Mouse (Mus musculus): Measurements from ENCODE around the gene Ankrd54. TPM values are rescaled to one million over a fixed set of nuclear protein-coding genes. Genes with fewer than 3 reads are reported as not detected.
"Not testable (repeated sequence)": the region's sequence is repeated elsewhere in the genome, so short reads cannot be mapped to it uniquely, and the experiment has no call there.

Ankrd54 gene
- polyA plus RNA-seq, 1 experiment from 2014 or later: 50.2 TPM

GRCm38 (mm10) chr15:79041585-79041984 is 21.1 kb downstream of the Ankrd54 start, which contains the start of gene Galr3:
Gene Galr3 (plus strand): TSS chr15:79041885.
- ATAC-seq (ENCODE audit: low FRiP score, low TSS enrichment) (no peak), DNase-seq (no peak)
- Histone ChIP-seq H3K27me3 (ENCODE audit: control insufficient read depth, insufficient read depth, low read length) (peaks cover 30% of the 10 kb centered on the region), H3K4me2 (ENCODE audit: low read length) (peak within 1 kb of the TSS; percentile 71), H3K36me3 (ENCODE audit: control insufficient read depth, insufficient read depth, low read length) (0 out of 2 replicates have a peak, but pooled peaks cover under 1% of the 10 kb centered on the region), H3K9ac (replicated peaks; ENCODE audit: low read length) (peak within 1 kb of the TSS; percentile 57), H3K27ac (replicated peaks; ENCODE audit: low read depth, low read length) (no peak within 1 kb of the TSS), H3K4me1 (ENCODE audit: control insufficient read depth, insufficient read depth, low read length) (peaks cover 5% of the 10 kb centered on the region), H3K9me3 (ENCODE audit: control insufficient read depth, low read length) (no peaks in the 10 kb centered on the region), H3K4me3 (replicated peaks; ENCODE audit: low read depth, low read length) (peak within 1 kb of the TSS; percentile 47)
- 77% methylated on average over 6 of the region's 6 CpGs for WGBS

- peak overlapping the region; percentile 23 for H3K4me3 ChIP-seq (replicated peaks; ENCODE audit: low read depth, low read length)
- H3K4me2 ChIP-seq (ENCODE audit: low read length): peak overlapping the region; percentile 44
- DNase-seq: peak; percentile 64
- H3K27me3 ChIP-seq (ENCODE audit: control insufficient read depth, insufficient read depth, low read length): peaks cover 30% of the 10 kb centered on the region
- no peak overlapping the region for H3K27ac ChIP-seq (replicated peaks; ENCODE audit: low read depth, low read length)
- 21% methylated on average over 24 of the region's 24 CpGs for WGBS
- no peaks in the 10 kb centered on the region for H3K9me3 ChIP-seq (ENCODE audit: control insufficient read depth, low read length)
- H3K4me1 ChIP-seq (ENCODE audit: control insufficient read depth, insufficient read depth, low read length): peaks cover 5% of the 10 kb centered on the region
- H3K36me3 ChIP-seq (ENCODE audit: control insufficient read depth, insufficient read depth, low read length): peaks cover 2% of the 10 kb centered on the region; the same call in 1 of the 2 replicates
- no peak overlapping the region; the same call in 1 of the 2 replicates for H3K9ac ChIP-seq (replicated peaks; ENCODE audit: low read length)
- ATAC-seq (ENCODE audit: low FRiP score, low TSS enrichment): no peak
These were observed 21.9 kb downstream of the Ankrd54 start for GRCm38 (mm10) chr15:79040501-79041416.

- ATAC-seq (ENCODE audit: low FRiP score, low TSS enrichment) (no peak), DNase-seq (peak; percentile 67)
- no peak overlapping the region for H3K4me3 ChIP-seq (replicated peaks; ENCODE audit: low read depth, low read length)
- H3K9ac ChIP-seq (replicated peaks; ENCODE audit: low read length): no peak overlapping the region
- peaks cover 30% of the 10 kb centered on the region for H3K27me3 ChIP-seq (ENCODE audit: control insufficient read depth, insufficient read depth, low read length)
- H3K4me1 ChIP-seq (ENCODE audit: control insufficient read depth, insufficient read depth, low read length): no peaks in the 10 kb centered on the region; the same call in none of the 2 replicates
- H3K9me3 ChIP-seq (ENCODE audit: control insufficient read depth, low read length): no peaks in the 10 kb centered on the region
- H3K36me3 ChIP-seq (ENCODE audit: control insufficient read depth, insufficient read depth, low read length): peaks cover 2% of the 10 kb centered on the region; the same call in 1 of the 2 replicates
- no peak overlapping the region for H3K4me2 ChIP-seq (ENCODE audit: low read length)
- no peak overlapping the region for H3K27ac ChIP-seq (replicated peaks; ENCODE audit: low read depth, low read length)
- WGBS: 22% methylated on average over 7 of the region's 7 CpGs
These were observed 23.8 kb downstream of the Ankrd54 start for GRCm38 (mm10) chr15:79038853-79039252.

DNA sequence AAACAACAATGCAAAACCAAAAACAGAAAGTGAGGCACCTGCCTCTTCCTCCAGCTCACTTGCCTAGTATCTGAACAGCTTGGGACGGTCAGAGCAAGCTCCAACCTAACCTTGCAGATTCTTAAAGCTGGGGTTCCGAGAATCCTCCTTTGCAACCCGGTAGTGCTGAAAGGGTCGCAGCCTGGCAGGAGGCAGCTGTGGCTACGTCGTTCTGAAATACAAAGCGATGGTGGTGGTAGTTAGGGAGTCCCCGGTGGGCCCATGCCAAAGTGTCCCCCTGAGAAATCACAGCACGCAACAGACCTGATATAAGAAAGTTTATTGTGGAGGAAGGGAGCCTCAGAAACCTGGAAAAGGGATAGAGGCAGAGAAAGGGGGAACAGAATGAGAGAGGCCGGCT is 24.4 kb downstream of the Ankrd54 start:
- Histone ChIP-seq H3K27ac (replicated peaks; ENCODE audit: low read depth, low read length) (no peak overlapping the region), H3K36me3 (ENCODE audit: control insufficient read depth, insufficient read depth, low read length) (peaks cover 2% of the 10 kb centered on the region; the same call in 1 of the 2 replicates), H3K9ac (replicated peaks; ENCODE audit: low read length) (no peak overlapping the region), H3K4me3 (replicated peaks; ENCODE audit: low read depth, low read length) (no peak overlapping the region), H3K9me3 (ENCODE audit: control insufficient read depth, low read length) (no peaks in the 10 kb centered on the region), H3K4me2 (ENCODE audit: low read length) (no peak overlapping the region), H3K4me1 (ENCODE audit: control insufficient read depth, insufficient read depth, low read length) (no peaks in the 10 kb centered on the region; the same call in none of the 2 replicates), H3K27me3 (ENCODE audit: control insufficient read depth, insufficient read depth, low read length) (peaks cover 27% of the 10 kb centered on the region)
- ATAC-seq (ENCODE audit: low FRiP score, low TSS enrichment): no peak
- 61% methylated on average over 10 of the region's 10 CpGs for WGBS
- DNase-seq: no peak

DNA sequence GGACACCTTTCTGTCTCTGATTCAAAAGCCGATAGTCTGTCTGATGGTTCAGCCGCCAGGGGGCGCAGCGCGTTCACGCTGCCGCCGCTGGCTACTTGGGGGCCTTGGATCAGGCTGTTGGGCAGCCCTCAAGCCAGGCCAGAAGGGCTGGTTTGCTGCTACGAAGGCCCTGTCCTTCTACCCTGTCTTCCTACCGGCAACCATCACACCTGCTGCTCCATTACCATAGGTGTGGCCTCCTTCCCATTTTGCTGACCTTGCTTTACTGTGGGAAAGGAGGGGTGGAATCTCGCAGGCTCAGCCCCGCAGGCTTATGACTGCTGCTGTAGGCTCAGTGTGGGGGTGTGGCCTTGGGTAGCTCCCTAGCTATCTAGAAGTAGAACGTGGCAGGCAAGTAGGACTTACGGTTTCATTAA is 24.8 kb downstream of the Ankrd54 start:
- no peak for ATAC-seq (ENCODE audit: low FRiP score, low TSS enrichment)
- H3K4me2 ChIP-seq (ENCODE audit: low read length): no peak overlapping the region

DNA sequence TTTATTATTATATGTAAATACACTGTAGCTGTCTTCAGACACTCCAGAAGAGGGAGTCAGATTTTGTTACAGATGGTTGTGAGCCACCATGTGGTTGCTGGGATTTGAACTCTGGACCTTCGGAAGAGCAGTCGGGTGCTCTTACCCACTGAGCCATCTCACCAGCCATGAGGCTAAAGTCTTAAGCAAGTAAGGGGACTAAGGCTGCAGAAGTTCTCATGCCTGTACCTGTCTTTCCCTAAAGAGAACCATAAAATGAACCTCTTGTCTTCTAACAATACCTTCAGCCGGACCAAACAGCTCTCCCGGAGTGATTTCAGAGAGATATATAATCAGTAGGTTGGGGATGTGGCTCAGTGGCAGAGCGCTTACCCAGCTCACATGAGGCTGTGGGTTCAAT is 30.8 kb downstream of the Ankrd54 start:
- not testable (repeated sequence) for H3K27ac ChIP-seq (replicated peaks; ENCODE audit: low read depth, low read length); H3K36me3 ChIP-seq (ENCODE audit: control insufficient read depth, insufficient read depth, low read length); DNase-seq; ATAC-seq (ENCODE audit: low FRiP score, low TSS enrichment); H3K9me3 ChIP-seq (ENCODE audit: control insufficient read depth, low read length); H3K4me3 ChIP-seq (replicated peaks; ENCODE audit: low read depth, low read length); H3K9ac ChIP-seq (replicated peaks; ENCODE audit: low read length); H3K27me3 ChIP-seq (ENCODE audit: control insufficient read depth, insufficient read depth, low read length)
- 87% methylated on average over 5 of the region's 5 CpGs for WGBS
- H3K4me1 ChIP-seq (ENCODE audit: control insufficient read depth, insufficient read depth, low read length): peaks cover 27% of the 10 kb centered on the region
- H3K4me2 ChIP-seq (ENCODE audit: low read length): peak overlapping the region; percentile 21; the same call in 1 of the 2 replicates

More for the DNA sequence above, 24.8 kb downstream of the Ankrd54 start:
- H3K36me3 ChIP-seq (ENCODE audit: control insufficient read depth, insufficient read depth, low read length): peaks cover 2% of the 10 kb centered on the region; the same call in 1 of the 2 replicates
- no peak overlapping the region for H3K9ac ChIP-seq (replicated peaks; ENCODE audit: low read length)
- DNase-seq: peak; percentile 84
- no peak overlapping the region for H3K27ac ChIP-seq (replicated peaks; ENCODE audit: low read depth, low read length)
- H3K27me3 ChIP-seq (ENCODE audit: control insufficient read depth, insufficient read depth, low read length): peaks cover 23% of the 10 kb centered on the region
- H3K4me1 ChIP-seq (ENCODE audit: control insufficient read depth, insufficient read depth, low read length): no peaks in the 10 kb centered on the region; the same call in none of the 2 replicates
- WGBS: 14% methylated on average over 14 of the region's 14 CpGs
- no peak overlapping the region for H3K4me3 ChIP-seq (replicated peaks; ENCODE audit: low read depth, low read length)
- no peaks in the 10 kb centered on the region for H3K9me3 ChIP-seq (ENCODE audit: control insufficient read depth, low read length)

- ATAC-seq (ENCODE audit: low FRiP score, low TSS enrichment): peak; percentile 67
- peak overlapping the region; percentile 62 for H3K9ac ChIP-seq (replicated peaks; ENCODE audit: low read length)
- under 1% methylated on average over 52 of the region's 52 CpGs for WGBS
These were observed 31.9 kb downstream of the Ankrd54 start for GRCm38 (mm10) chr15:79030551-79031435.

More at GRCm38 (mm10) chr15:79030551-79031435, 31.9 kb downstream of the Ankrd54 start:
- peak; percentile 93 for DNase-seq
- H3K36me3 ChIP-seq (ENCODE audit: control insufficient read depth, insufficient read depth, low read length): no peaks in the 10 kb centered on the region; the same call in 1 of the 2 replicates
- H3K4me2 ChIP-seq (ENCODE audit: low read length): peak overlapping the region; percentile 99
- H3K27ac ChIP-seq (replicated peaks; ENCODE audit: low read depth, low read length): 0 out of 2 replicates have a peak overlapping the region, but pooled peaks have one; percentile 26
- peaks cover 29% of the 10 kb centered on the region for H3K4me1 ChIP-seq (ENCODE audit: control insufficient read depth, insufficient read depth, low read length)
- H3K4me3 ChIP-seq (replicated peaks; ENCODE audit: low read depth, low read length): peak overlapping the region; percentile 66
- no peaks in the 10 kb centered on the region for H3K9me3 ChIP-seq (ENCODE audit: control insufficient read depth, low read length)
- H3K27me3 ChIP-seq (ENCODE audit: control insufficient read depth, insufficient read depth, low read length): no peaks in the 10 kb centered on the region
